Mouse (Mus musculus) adrenal gland, adult 2 months (tissue): ENCODE measurements around the gene Oaz2. TPM values are rescaled to one million over a fixed set of nuclear protein-coding genes. Genes with fewer than 3 reads are reported as not detected.
"Not testable (repeated sequence)": the region's sequence is repeated elsewhere in the genome, so short reads cannot be mapped to it uniquely, and the experiment has no call there.

Source experiments
- DNase-seq: peaks from one replicate; pipeline ENCODE4 v3.0.0; 2021
- polyA plus RNA-seq: library from polyadenylated mRNA; depleted of rRNA; stranded (reverse); fragments of >200 nt; gene quantifications from 2 replicates; pipeline ENCODE4 v1.2.3, GENCODE M21; 2012
- total RNA-seq, 2 experiments: library from RNA; stranded (reverse); gene quantifications; 2 replicates each; pipeline ENCODE4 v1.2.3; 2021

Oaz2 gene
- total and polyA plus RNA-seq, 3 experiments = 101 to 172 (median 156) TPM

DNA sequence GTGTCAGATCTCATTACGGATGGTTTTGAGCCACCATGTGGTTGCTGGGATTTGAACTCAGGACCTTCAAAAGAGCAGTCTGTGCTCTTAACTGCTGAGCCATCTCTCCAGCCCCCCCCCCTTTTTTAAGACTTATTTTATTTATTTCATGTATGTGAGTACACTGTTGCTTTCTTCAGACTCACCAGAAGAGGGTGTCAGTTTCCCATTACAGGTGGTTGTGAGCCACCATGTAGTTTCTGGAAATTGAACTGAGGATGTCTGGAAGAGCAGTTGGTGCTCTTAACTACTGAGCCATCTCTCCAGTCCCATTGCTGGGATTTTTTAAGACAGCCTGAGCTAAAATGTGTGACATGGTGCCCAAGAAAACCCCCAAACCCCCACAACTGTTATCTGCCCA, 15.8 kb upstream of the Oaz2 start:
- not testable (repeated sequence) for DNase-seq

DNA sequence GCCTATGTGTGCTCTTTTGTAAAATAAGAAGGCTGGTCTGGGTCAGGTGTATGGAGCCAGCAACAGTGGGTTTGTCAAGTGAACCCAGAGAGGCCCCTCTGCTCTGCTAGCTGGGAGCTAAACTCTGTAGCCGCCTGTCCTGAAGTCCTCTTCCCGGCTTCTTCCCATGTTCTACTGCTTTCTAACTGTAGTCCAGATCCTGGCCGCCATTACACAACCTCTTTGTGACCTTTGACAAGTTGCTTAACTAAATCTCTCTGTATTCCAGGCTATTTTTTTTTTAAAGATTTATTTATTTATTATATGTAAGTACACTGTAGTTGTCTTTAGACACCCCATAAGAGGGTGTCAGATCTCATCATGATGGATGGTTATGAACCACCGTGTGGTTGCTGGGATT, 14.1 kb upstream of the Oaz2 start:
- no peak for DNase-seq

DNA sequence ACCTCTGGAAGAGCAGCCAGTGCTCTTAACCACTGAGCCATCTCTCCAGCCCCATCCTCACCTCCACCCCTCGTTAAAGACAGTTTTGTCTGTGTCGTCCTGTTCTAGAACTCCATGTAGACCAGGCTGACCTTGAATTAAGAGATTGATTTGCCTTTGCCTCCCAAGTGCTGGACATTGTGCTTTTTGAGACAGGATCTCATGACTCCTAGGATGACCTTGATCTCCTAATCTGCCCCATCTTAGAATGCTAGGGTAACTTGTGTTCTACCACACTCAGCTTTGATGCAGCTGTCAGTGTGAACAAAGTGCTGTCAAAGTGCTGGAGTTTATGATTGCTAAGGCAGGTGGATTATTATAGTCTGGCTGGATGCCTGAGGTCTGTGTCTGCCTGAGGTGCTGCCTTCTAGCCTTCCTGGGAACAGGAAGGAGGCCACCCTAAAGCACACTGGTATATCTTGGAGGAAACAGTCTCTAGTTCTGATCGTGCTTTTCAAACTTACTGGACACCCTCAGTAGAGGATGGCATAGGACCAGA, 13.0 kb upstream of the Oaz2 start:
- DNase-seq = no peak

DNA sequence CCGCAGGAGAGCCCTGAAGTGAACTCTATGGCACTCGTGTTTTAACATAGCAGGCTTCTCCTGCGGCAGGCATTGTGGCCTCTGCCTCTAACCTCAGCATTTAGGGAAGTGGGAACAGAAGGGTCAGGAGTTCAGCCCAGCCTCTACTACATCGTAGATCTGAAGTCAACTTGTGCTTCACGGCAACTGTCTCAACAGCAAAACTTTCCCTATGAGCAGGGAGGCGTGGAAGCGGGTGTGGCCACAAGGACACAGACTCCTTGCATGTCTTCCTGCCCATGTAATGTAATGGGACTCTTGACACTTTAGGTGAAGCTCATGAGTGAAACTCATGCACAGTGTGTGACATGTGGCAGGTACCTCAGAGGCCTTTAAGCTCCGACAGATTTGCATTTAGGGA, 12.3 kb upstream of the Oaz2 start:
- DNase-seq = no peak

GRCm38 (mm10) chr9:65657218-65657617, 10.6 kb upstream of the Oaz2 start:
- no peak for DNase-seq

DNA sequence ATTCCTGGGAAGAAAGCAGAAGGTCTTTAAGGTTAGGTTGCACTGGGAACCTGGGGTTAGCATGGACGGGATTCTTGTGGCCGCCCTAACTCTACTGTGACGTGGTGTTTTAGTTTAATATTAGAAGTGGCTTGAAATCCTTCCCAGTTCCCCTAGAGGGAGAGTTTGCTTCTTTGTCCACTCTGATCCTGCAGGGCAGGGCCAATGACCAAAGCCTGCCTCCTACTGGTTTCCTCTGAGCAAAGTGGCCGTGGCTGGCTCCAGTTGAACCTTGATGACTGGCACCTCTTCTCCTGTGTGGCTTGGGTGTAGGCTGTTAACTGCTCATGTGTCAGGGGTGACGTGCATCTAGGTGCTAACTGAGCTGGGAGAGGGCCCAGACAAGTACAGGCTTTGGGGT, 6.8 kb upstream of the Oaz2 start:
- DNase-seq = no peak

DNA sequence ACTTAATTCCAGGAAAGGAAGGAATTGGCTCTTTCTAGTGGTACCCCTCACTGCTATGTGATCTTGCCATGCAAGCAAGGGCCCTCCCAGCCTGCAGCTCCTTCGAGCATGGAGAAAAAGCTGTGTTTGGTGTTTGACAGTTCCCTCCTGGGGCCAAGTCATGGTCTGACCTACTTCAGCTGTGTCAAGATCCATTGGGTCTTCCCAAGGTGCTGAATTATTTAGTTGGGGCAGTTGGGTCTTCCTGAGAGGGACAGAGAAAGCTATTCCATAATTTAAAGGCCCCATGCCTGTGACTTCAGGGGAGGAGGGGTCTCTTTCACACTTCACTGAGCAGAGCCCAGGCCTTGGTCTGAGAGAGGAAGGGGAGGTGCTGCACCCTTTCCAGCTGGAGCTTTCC, 6.3 kb upstream of the Oaz2 start:
- DNase-seq = no peak

GRCm38 (mm10) chr9:65664163-65664562, 3.6 kb upstream of the Oaz2 start:
- DNase-seq = peak; percentile 66

DNA sequence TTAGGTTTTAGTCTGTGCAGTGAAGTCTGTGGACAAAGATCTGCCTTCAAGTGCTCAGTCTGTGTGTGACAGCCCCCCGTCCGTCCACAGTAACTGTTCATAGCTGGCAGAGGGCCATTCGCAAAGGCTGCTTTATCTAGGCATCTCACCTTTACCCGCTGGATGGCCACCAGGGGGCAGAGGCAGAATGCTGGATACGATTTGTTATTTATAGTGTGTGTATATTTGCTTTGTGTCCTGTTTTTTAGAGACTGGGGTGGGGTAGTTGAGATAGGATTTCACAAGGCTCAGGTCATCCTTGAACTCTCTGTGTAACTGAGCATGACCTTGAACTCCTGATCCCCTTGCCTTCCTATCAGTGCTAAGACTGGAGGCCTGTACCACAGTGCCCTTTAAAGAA, 1.8 kb upstream of the Oaz2 start:
- DNase-seq = peak; percentile 64

DNA sequence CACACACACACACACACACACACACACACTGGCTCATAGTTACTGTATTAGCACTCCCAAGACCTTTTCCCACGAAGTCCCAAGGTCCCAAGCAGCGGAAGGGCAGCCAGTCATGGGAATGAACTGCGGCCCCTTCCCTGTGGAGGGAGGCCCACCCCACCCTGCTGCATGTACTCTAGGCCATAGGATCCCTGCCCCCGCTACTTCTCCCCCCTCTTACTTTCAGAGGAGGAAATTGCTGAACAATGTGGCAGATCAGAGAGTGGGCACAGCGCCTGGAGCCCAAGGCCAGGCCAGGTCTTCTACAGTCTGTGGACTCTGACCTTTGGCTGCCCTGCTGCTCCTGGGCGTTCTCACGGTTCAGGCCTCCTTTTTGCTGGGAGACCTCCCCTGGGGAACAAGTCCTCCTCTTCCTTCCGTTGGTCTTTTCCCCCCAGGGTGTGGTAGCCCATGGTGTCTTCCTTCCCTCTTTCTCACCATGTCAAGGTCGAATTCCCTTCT, 3.7 kb downstream of the Oaz2 start:
- DNase-seq = peak; percentile 90

DNA sequence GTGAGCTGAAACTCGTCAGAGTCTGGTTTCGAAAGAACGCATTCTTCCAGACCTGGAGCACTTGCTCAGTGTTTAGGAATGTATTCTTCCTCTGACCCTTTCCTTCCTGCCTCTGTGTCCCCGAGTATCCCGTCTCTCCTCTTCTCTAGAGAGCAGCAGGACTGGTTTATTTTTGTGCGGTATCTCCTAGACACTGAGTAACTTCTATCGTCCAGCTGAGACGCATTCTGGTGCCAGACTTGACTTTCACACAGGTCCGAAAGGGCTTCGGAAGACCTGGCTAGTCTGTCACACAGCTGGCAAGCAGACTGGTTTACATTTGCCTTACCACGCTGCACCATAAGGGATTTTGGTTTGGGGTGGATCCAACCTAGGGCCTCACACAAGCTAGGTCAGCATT, 5.2 kb downstream of the Oaz2 start:
- DNase-seq = no peak

- no peak for DNase-seq
Observed at GRCm38 (mm10) chr9:65675461-65676357, 7.9 kb downstream of the Oaz2 start.

DNA sequence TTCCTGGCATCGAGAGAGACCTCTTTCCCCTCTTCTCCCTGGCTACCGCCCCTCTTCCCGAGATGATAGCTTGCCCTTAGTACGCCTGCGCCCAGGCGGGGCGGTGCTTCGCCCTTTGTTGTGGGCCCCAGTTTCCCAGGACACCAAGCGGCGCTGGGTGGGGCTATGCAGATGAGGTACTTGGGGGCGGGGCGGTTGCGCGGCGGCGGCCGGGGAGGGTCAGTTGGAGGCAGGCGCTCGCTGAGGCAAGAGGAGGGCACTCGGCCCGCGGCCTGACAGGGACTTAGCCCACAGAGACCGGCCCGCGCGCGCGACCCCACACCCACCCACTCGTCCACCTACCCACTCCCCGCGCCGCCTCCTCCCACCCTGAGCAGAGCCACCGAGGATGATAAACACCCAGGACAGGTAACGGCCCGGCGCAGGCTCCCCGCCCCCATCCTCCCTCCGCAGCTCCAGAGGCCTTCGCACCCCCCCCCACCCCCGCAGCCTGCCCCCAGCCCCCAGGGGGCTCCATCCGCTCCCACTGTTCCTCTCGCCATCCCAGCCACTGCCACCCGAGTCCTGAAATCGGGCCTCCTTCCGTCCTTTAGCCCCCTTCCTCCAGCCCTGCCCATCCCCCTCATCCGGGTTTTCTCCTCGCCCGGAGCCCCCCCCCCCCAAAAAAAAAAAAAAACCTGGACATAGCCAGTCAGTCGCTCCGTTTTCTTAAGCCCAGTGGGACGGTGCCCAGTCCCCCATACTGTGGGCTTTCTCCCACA, 8.7 kb downstream of the Oaz2 start:
- peak; percentile 99 for DNase-seq

DNA sequence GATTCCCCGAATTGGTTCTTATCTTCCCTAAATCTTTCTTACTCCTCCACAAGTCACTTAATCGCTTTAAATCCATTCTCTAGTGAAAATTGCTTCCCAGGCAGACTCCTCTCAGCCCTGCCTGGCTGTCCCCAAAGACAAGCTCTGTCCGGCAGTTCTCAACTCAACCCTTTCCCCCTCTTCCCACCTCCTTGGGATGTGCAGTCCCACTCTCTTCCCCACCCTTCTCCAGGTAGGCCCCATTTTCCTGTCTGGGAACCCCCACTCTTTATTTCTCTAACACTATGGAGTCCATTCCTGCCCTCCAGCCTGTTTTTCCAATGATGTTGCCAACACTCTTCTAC, 9.3 kb downstream of the Oaz2 start:
- no peak for DNase-seq

DNA sequence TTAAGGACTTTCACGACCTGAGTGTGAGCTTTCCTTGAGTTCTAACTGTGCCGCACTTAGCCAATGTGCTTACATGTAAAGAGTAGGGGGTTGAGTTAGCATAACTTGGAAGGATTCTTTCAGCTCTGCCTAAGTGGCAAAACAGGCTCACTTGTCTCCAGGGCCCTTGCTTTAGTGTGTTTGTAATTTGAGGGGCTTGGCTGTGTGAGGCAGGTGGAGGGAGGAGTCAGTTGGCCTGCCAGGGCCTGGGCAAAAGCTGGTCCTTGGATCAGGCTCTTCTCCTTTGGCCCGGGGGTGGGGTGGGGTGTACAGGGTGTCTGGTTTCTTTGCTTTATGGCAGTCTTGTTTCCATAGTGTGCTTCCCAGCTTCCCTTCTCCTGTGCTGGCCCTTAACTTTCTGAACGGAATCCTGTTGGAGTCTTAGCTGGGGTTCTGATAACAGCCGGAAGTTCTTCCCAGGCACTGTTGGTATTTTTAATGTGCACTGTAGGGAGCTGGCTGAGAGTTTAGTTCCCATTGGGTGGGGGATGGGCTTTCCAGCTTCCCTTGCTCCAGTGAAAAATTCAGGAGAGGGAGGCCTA, 11.5 kb downstream of the Oaz2 start:
- peak; percentile 42 for DNase-seq

DNA sequence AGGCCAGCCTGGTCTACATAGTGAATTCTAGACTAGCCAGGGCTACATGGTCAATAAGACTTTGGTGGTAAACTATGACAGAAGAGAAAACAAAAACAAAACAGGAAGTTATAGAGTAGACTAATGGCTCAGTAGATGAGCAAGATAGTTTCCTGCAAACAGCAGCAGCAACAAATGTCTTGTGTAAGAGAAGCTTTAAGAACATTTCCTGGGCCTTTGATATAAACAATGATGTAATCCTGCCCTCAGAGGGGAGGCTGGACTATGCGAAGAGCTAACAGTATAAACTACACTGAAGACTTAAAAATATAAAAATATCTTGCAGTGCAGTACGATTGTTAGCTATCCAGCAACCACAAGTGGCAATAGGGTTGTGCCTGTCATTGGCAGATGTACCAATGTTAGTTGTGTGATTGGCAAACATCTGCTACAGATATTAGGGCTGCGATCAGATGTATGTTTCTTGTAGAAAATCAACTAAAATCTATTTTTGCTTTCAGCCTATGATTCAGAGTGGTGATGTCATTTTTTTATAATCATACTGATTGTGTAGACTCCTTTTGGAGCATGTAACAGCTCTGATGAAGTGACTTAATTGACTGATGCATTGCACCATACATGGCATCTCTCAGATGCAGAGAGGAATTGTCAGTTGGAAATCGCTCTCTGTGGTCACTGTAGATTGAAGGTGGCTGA, 13.3 kb downstream of the Oaz2 start:
- no peak for DNase-seq

DNA sequence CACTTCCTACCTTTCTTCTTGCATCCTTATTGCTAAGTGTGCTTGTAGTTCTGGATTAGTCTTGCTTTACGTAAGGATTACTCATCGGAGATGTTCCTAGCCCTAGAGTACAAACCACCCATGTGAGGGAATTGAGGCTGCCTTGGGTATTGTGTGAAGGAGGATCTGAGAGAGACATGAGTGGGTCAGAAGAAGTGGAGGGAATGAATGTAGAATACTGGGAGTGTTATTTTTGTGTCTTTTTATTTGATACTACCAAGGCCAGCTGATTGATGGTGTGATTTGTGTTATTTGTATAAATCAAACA, 13.8 kb downstream of the Oaz2 start:
- no peak for DNase-seq

DNA sequence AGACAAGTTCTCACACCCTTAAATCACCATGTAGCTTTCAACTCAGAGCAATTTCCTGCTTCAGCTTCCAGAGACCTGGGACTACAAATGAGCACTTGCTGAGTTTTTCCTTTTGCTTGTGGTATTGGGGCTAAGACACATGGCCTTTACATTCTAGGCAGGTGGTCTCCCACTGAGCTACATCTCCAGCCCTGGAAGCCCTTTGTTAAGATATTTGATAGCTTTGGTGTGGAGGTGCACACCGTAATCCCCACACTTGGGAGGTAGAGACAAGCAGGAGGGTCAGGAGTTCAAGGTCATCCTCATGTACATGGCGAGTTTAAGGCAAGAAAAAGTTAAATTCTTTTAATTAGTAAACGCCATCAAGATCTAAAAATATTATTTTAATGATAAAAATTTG, 14.4 kb downstream of the Oaz2 start:
- no peak for DNase-seq

DNA sequence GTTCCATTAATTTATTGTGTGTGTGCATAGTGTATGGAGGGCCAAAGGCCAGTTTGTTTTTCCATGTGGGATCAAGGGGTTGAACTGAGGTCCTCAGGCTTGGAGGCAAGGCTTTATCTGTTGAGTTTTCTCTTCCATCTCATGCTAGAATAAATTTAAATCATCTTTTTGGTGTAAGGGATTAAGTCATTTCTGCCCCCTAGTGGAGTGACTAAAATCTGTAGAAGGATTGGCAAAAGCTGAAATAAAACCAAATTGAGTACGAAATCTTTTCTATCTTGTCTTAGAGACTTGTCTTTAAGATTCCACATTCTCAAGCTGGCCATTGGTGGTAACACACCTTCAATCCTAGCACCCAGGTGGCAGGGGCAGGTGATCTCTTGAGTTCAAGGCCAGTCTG, 15.2 kb downstream of the Oaz2 start:
- no peak for DNase-seq

DNA sequence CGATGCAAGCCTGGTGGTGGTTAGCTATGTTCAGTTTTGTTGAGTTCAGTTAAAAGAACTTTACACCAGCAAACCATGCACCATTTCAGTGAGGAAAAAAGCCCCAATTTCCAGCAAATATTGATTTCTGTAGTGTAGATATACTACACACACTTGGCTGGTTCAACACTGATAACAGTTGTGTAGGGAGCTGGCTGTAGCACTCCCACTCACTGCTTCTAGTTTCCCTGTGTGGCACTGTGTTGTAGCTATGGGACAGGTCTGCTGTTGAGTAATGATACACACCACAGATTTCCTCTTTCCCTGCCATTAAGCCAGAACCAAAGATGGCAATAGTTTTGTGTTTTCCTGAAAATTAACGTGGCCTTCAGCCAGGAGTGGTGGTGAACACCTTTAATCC, 16.9 kb downstream of the Oaz2 start:
- DNase-seq = no peak

DNA sequence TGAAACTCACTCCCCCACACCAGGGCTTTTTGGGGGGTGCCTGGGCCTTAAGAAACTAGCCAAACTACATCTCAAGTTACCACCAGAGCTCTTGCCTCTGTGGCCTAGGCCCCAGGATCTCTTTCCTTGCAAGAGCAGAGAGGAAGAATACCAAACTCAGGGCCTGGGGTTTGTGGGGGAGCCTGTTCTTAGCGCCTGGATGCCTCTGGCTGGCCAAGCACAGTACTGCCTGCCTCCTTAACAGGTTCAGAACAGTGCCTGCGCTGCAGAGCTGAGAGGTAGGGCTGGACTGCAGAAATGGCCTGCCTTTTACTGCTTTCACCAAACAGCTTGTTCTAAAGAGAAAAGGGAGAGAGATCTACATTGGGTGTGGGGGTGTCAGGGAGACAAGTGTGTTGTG, 22.1 kb downstream of the Oaz2 start:
- DNase-seq = not testable (repeated sequence)

GRCm38 (mm10) chr9:65692466-65692865, 24.7 kb downstream of the Oaz2 start:
- no peak for DNase-seq
